In the genomic region with DNA sequence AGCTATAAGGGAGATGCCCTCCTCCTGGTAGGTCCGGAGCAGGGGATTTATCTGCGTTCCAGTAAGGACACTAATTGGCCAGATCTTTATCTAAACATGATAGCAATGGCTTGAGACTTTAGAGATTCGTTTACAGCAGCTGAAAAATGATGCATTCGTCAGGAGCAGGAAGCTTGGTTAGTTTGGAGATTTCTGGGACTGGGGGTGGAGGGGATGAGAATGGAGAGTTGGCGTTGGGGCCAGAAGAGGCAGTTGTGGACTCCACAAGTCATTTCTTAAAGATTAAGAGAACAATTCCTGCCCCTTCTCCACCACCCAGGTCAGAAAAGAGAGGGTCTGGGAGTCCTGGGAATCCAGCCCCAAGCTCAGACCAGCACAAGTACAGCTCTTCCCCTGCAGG, we compare ENCODE assay signal across 19 mouse cellular contexts. TPM values are rescaled to one million over a fixed set of nuclear protein-coding genes. Genes with fewer than 3 reads are reported as not detected.
"Had no signal": no experiment of that assay in that cellular context is flagged by ENCODE, and none has a peak within 500 bp of the region (broad histone marks: within the 10 kb centered on the region; RNA-seq: fewer than 3 reads in every experiment).

No protein-coding gene starts in this region.

- H3K4me1 ChIP-seq: midbrain, embryonic 15.5 days had no signal

- H3K36me3 ChIP-seq: midbrain, embryonic 12.5 days; midbrain, embryonic 15.5 days; neural tube, embryonic 13.5 days; neural tube, embryonic 15.5 days had no signal

- H3K27ac ChIP-seq: liver, embryonic 14.5 days; midbrain, embryonic 12.5 days; midbrain, embryonic 15.5 days; neural tube, embryonic 13.5 days; neural tube, embryonic 15.5 days had no signal

- DNase-seq: lung, adult 18-20 months; lung, embryonic 14.5 days; lung, postnatal 10 days; lung, postnatal 4 days; right cerebral cortex, adult 18-20 months; right cerebral cortex, postnatal 25 days; right cerebral cortex, postnatal 4 days; spleen, adult 18-20 months; thymus, adult 18-20 months; thymus, postnatal 14 days; thymus, postnatal 36 days had no signal

- H3K9me3 ChIP-seq: midbrain, embryonic 12.5 days; midbrain, embryonic 15.5 days; neural tube, embryonic 13.5 days; neural tube, embryonic 15.5 days had no signal

- H3K9ac ChIP-seq: liver, embryonic 14.5 days; lung, embryonic 14.5 days; midbrain, embryonic 12.5 days; midbrain, embryonic 15.5 days; neural tube, embryonic 13.5 days; neural tube, embryonic 15.5 days had no signal

- H3K4me2 ChIP-seq: lung, embryonic 14.5 days; midbrain, embryonic 12.5 days; midbrain, embryonic 15.5 days; neural tube, embryonic 13.5 days; neural tube, embryonic 15.5 days had no signal

- ATAC-seq: midbrain, embryonic 15.5 days had no signal

- H3K4me3 ChIP-seq: midbrain, embryonic 12.5 days; midbrain, embryonic 15.5 days; myocyte; neural tube, embryonic 13.5 days; neural tube, embryonic 15.5 days had no signal

RNA-seq across cellular contexts. Expression of gene Nkx2-3, which starts 8.6 kb away (rescaled TPM):
- polyA plus RNA-seq: lung, embryonic 14.5 days; lung, embryonic 16.5 days; myocyte; neural tube, embryonic 13.5 days; neural tube, embryonic 15.5 days; thymus, postnatal 0 days had no signal
